Mouse (Mus musculus) bone marrow macrophage, adult 2 months (primary cell): ENCODE data around the gene Fbxw8.

Source experiments
- CTCF ChIP-seq: IDR thresholded peaks from 2 replicates; pipeline ENCODE4 v1.5.1; 2012; ENCODE audit warnings: low read depth, mild to moderate bottlenecking, low read length, moderate library complexity
- POLR2A ChIP-seq: IDR thresholded peaks from 2 replicates; pipeline ENCODE4 v1.6.1; 2012; ENCODE audit warnings: mild to moderate bottlenecking, low read depth, low read length, borderline replicate concordance

DNA sequence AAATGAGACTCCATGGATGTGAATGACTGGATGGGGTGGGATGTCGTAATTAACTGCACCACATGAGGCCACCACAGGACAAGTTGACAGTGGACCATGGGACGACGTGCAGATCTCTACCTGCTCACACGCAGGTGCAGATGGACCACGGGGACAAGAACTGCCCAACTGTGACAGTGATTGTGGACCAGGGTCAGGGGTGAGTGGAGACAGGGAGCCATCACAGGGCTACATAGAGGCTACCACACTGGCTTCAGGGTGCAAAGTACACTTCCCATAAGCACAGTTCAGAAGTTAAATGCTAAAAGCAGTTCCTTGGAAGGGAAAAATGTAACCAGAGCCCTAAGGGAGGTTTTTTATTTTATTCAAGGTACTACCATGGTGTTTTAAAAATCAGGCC, 83.5 kb downstream of the Fbxw8 start:
- no peak for TF ChIP-seq POLR2A
- TF ChIP-seq CTCF = no peak
